Comparison of ENCODE assay signal across 23 mouse cellular contexts in the genomic region with DNA sequence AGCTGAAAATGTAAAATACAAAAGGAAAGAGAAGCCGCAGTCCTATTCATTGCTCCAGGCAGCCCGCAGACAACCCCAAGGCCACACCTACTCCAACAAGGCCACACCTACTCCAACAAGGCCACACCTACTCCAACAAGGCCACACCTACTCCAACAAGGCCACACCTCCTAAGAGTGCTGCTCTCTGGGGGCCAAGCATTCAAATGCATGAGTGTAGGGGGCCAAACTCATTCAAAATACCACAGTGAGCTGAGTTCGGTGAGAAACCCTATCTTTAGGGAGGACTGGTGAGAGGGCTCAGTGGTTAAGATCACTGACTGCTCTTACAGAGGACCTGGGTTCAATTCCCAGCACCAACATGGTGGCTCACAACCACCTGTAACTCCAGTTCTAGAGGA. TPM values are rescaled to one million over a fixed set of nuclear protein-coding genes. Genes with fewer than 3 reads are reported as not detected.
DNase-seq lines count a peak whose midpoint lies in the region; ATAC-seq and TF ChIP-seq lines count a peak whose summit lies in the region.
"Had no signal": no experiment of that assay in that cellular context is flagged by ENCODE, and none has a peak within 500 bp of the region (broad histone marks: within the 10 kb centered on the region; RNA-seq: fewer than 3 reads in every experiment).

No protein-coding gene starts in this region.

- no peak for TF ChIP-seq CTCF in heart, postnatal 0 days (IDR thresholded peaks at IDR 0.05; ENCODE audit: low read depth)

- 0 out of 2 replicates have a peak overlapping the region, but pooled peaks have one; percentile 62 for H3K27ac ChIP-seq in heart, embryonic 11.5 days (ENCODE audit: low read depth, low read length)
- H3K27ac ChIP-seq in heart, embryonic 14.5 days (replicated peaks in 1 of 2; ENCODE audit: control insufficient read depth in 1 of 2, insufficient read depth in 1 of 2, low read depth in 2 of 2, low read length in 2 of 2), result peak overlapping the region; percentile 59 to 74; a peak in 3 of 4 replicates
- peak overlapping the region; percentile 66 for H3K27ac ChIP-seq in heart, postnatal 0 days (ENCODE audit: low read depth)
- H3K27ac ChIP-seq: forebrain, embryonic 10.5 days; forebrain, embryonic 13.5 days; hindbrain, embryonic 12.5 days; hindbrain, embryonic 15.5 days had no signal

- intact Hi-C loops in heart, postnatal 10 days (cut with DNase I), result no loop called here
- intact Hi-C loops in heart, postnatal 14 days (cut with DNase I), result no loop called here

- peaks cover 25% of the 10 kb centered on the region for H3K4me1 ChIP-seq in heart, embryonic 11.5 days (ENCODE audit: control insufficient read depth, insufficient read depth, low read length)
- peaks cover 8 to 27% of the 10 kb centered on the region in 2 experiments for H3K4me1 ChIP-seq in heart, embryonic 14.5 days (ENCODE audit: control insufficient read depth in 2 of 2, insufficient read depth in 2 of 2, low read length in 2 of 2)
- H3K4me1 ChIP-seq in heart, postnatal 0 days (ENCODE audit: control insufficient read depth, insufficient read depth), result peaks cover 15% of the 10 kb centered on the region; the same call in 1 of the 2 replicates

- H3K36me3 ChIP-seq in heart, embryonic 11.5 days (ENCODE audit: control insufficient read depth, insufficient read depth, low read length), result no peaks in the 10 kb centered on the region
- H3K36me3 ChIP-seq in heart, embryonic 14.5 days (ENCODE audit: control insufficient read depth, insufficient read depth, low read length), result no peaks in the 10 kb centered on the region
- no peaks in the 10 kb centered on the region for H3K36me3 ChIP-seq in heart, postnatal 0 days (replicated peaks; ENCODE audit: control insufficient read depth, insufficient read depth, low read length)
- H3K36me3 ChIP-seq: hindbrain, embryonic 15.5 days had no signal

- no peak for DNase-seq in heart, postnatal 10 days
- no peak for DNase-seq in heart, postnatal 14 days
- DNase-seq in heart, postnatal 0 days (ENCODE audit: low spot score), result no peak
- no peak for DNase-seq in heart, postnatal 4 days
- no peak for DNase-seq in thymus, postnatal 10 days (ENCODE audit: low spot score in 2 of 2)
- DNase-seq: adrenal gland, postnatal 10 days; adrenal gland, postnatal 36 days; B cell, adult 2 months; cerebellum, adult 18-20 months; cerebellum, adult 9-10 months; cerebellum, postnatal 14 days; gastrocnemius, postnatal 10 days; gastrocnemius, postnatal 36 days had no signal

- no peaks in the 10 kb centered on the region for H3K9me3 ChIP-seq in heart, embryonic 11.5 days (replicated peaks; ENCODE audit: control insufficient read depth, low read length)
- peaks cover 5% of the 10 kb centered on the region; the same call in 1 of the 2 replicates for H3K9me3 ChIP-seq in heart, embryonic 14.5 days (ENCODE audit: control insufficient read depth, low read length)
- 0 out of 2 replicates have a peak, but pooled peaks cover 3% of the 10 kb centered on the region for H3K9me3 ChIP-seq in heart, postnatal 0 days (replicated peaks; ENCODE audit: control insufficient read depth, low read length)
- H3K9me3 ChIP-seq: hindbrain, embryonic 15.5 days had no signal

- no peak for TF ChIP-seq EP300 in heart, postnatal 0 days (IDR thresholded peaks at IDR 0.05; ENCODE audit: low read depth)

- 95% methylated on average over 3 of the region's 3 CpGs for WGBS in heart, embryonic 11.5 days (ENCODE audit: insufficient replicate concordance)
- WGBS in heart, embryonic 14.5 days, result 92% methylated on average over 3 of the region's 3 CpGs
- WGBS in heart, postnatal 0 days, result 85% methylated on average over 3 of the region's 3 CpGs

- no peak overlapping the region for H3K4me3 ChIP-seq in heart, embryonic 11.5 days (ENCODE audit: low read depth, low read length)
- H3K4me3 ChIP-seq in heart, embryonic 14.5 days (ENCODE audit: control insufficient read depth in 1 of 2, insufficient read depth in 1 of 2, low read depth in 1 of 2, low read length in 2 of 2), result no peak overlapping the region
- H3K4me3 ChIP-seq in heart, postnatal 0 days (ENCODE audit: low read depth, low read length), result no peak overlapping the region
- H3K4me3 ChIP-seq: forebrain, embryonic 10.5 days; forebrain, embryonic 13.5 days; hindbrain, embryonic 12.5 days; hindbrain, embryonic 15.5 days had no signal

- no peaks in the 10 kb centered on the region for H3K27me3 ChIP-seq in heart, embryonic 11.5 days (ENCODE audit: control insufficient read depth, insufficient read depth, low read length)
- H3K27me3 ChIP-seq in heart, embryonic 14.5 days (ENCODE audit: control insufficient read depth, insufficient read depth, low read length), result no peaks in the 10 kb centered on the region
- no peaks in the 10 kb centered on the region for H3K27me3 ChIP-seq in heart, postnatal 0 days (ENCODE audit: control insufficient read depth, insufficient read depth, low read length)
- H3K27me3 ChIP-seq: CH12.LX; forebrain, embryonic 13.5 days; hindbrain, embryonic 12.5 days; hindbrain, embryonic 15.5 days had no signal

- no peak for ATAC-seq in heart, embryonic 11.5 days (replicated peaks; ENCODE audit: insufficient number of reproducible peaks, low FRiP score, low TSS enrichment)
- no peak for ATAC-seq in heart, embryonic 14.5 days (ENCODE audit: insufficient number of reproducible peaks, insufficient read depth, low FRiP score, low read depth)
- no peak for ATAC-seq in heart, postnatal 0 days (ENCODE audit: insufficient read depth, low read depth)
- ATAC-seq: forebrain, embryonic 13.5 days; forebrain, embryonic 16.5 days had no signal

- H3K9ac ChIP-seq in heart, embryonic 11.5 days (ENCODE audit: low read depth, low read length), result no peak overlapping the region
- H3K9ac ChIP-seq in heart, embryonic 14.5 days (ENCODE audit: low read length), result no peak overlapping the region
- no peak overlapping the region for H3K9ac ChIP-seq in heart, postnatal 0 days (replicated peaks; ENCODE audit: low read depth, low read length)
- H3K9ac ChIP-seq: forebrain, embryonic 13.5 days; hindbrain, embryonic 12.5 days; hindbrain, embryonic 15.5 days had no signal

- H3K4me2 ChIP-seq in heart, embryonic 11.5 days, result no peak overlapping the region
- H3K4me2 ChIP-seq in heart, embryonic 14.5 days (ENCODE audit: low read length), result peak overlapping the region; percentile 57; the same call in 1 of the 2 replicates
- no peak overlapping the region for H3K4me2 ChIP-seq in heart, postnatal 0 days (ENCODE audit: low read depth, low read length)
- H3K4me2 ChIP-seq: forebrain, embryonic 13.5 days; hindbrain, embryonic 12.5 days; hindbrain, embryonic 15.5 days had no signal

RNA-seq across cellular contexts. Expression of a gene that starts 60.0 kb away (rescaled TPM):
- 10.2 and 12.6 TPM in 2 replicates for polyA plus RNA-seq in heart, embryonic 11.5 days (2014; fragmentation: Nextera tagmentation; extraction: Ambion mirVana)
- 1 to 10 TPM; 5.3 to 5.8 TPM for total RNA-seq in heart, postnatal 10 days (2021)
- 11.5 and 13.2 TPM in 2 replicates for polyA plus RNA-seq in heart, embryonic 14.5 days (2014; fragmentation: Nextera tagmentation; extraction: Ambion mirVana)
- 1 to 10 TPM; 3.3 to 3.5 TPM for total RNA-seq in heart, postnatal 14 days (2021)
- total RNA-seq in heart, postnatal 0 days (2014; rRNA removed; ENCODE audit: low replicate concordance), result 19.1 and 38.6 TPM in 2 replicates
- polyA plus RNA-seq in heart, postnatal 0 days (2015; fragmentation: Nextera tagmentation; extraction: Ambion mirVana), result 5.8 and 6.6 TPM in 2 replicates
- 10 to 100 TPM; 13.2 to 14.6 TPM for total RNA-seq in heart, postnatal 4 days (2021)
- total RNA-seq: granulocyte monocyte progenitor cell, adult 5-6 weeks; MEL had no signal
